Mouse (Mus musculus): ENCODE measurements around the gene Tmem159.
A peak's percentile ranks its signal among the peaks of the same experiment; 100 is the strongest.

DNA sequence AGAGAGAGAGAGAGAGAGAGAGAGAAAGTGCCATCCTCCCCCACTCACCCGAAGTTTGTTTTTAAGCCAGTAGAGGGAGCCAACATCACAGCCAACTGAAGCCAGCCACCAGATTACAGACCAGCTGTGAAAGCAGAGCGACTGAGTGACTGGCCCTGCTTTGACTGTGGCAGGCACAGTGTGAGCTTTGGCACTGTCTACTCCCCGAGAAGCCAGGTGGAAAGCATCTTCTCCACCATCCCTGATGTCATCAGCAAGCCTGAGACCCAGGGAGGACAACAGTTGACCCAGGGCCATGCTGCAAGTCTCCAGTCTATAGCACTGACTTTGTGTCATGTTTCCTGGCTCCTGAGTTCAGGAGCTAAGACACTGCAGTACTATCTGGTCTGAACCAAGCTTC, 22.7 kb downstream of the Tmem159 start:
- no peak for TF ChIP-seq EP300 (IDR thresholded peaks at IDR 0.05; ENCODE audit: low read depth)
- TF ChIP-seq CTCF (IDR thresholded peaks at IDR 0.05; ENCODE audit: low read depth): peak; percentile 75

Data from liver, embryonic 14.5 days (tissue).